Mouse (Mus musculus) cortical plate, adult 2 months (tissue): ENCODE measurements around the gene Arhgap15. TPM values are rescaled to one million over a fixed set of nuclear protein-coding genes. Genes with fewer than 3 reads are reported as not detected.

Experiments
- H3K27ac ChIP-seq: fragments of 200-500 bp; 2 replicates; pipeline ENCODE4 v1.5.1; 2012; ENCODE audit warnings: low read length, control low read depth, inconsistent platforms; ENCODE audit not compliant: insufficient read depth
- H3K4me1 ChIP-seq: fragments of 200-500 bp; 2 replicates; pipeline ENCODE4 v1.6.1; 2011; ENCODE audit warnings: low read length; ENCODE audit not compliant: control insufficient read depth, insufficient read depth
- H3K4me3 ChIP-seq: fragments of 200-500 bp; 2 replicates; pipeline ENCODE4 v1.5.1; 2011; ENCODE audit warnings: mild to moderate bottlenecking, low read length, control low read depth; ENCODE audit not compliant: insufficient read depth
- CTCF ChIP-seq: fragments of 200-500 bp; IDR thresholded peaks from 2 replicates; pipeline ENCODE4 v1.5.1; 2011; ENCODE audit warnings: mild to moderate bottlenecking, control low read depth, low read length; ENCODE audit not compliant: insufficient read depth; ENCODE audit errors: extremely low read depth
- POLR2A ChIP-seq: fragments of 200-500 bp; IDR thresholded peaks from 2 replicates; pipeline ENCODE4 v1.6.1; 2011; ENCODE audit warnings: mild to moderate bottlenecking, low read length, control low read depth; ENCODE audit not compliant: insufficient read depth; ENCODE audit errors: extremely low read depth
- polyA plus RNA-seq: library from polyadenylated mRNA; depleted of rRNA; stranded (reverse); fragments of >200 nt; gene quantifications from 2 replicates; pipeline ENCODE4 v1.2.3, GENCODE M21; 2012

Gene Arhgap15
- polyA plus RNA-seq, 1 experiment: 8.9 TPM

- no peak overlapping the region for H3K27ac ChIP-seq
- TF ChIP-seq POLR2A (no peak), CTCF (no peak)
- H3K4me1 ChIP-seq: no peaks in the 10 kb centered on the region; the same call in 1 of the 2 replicates
- H3K4me3 ChIP-seq: no peak overlapping the region
These were observed 296.0 kb downstream of the Arhgap15 start for GRCm38 (mm10) chr2:44044634-44045033.

- Histone ChIP-seq H3K4me1 (no peaks in the 10 kb centered on the region; the same call in 1 of the 2 replicates), H3K4me3 (no peak overlapping the region), H3K27ac (no peak overlapping the region)
- no peak for TF ChIP-seq POLR2A
- TF ChIP-seq CTCF: no peak
These were observed 296.6 kb downstream of the Arhgap15 start for GRCm38 (mm10) chr2:44045231-44045630.

GRCm38 (mm10) chr2:44060306-44060705 is 311.7 kb downstream of the Arhgap15 start:
- TF ChIP-seq CTCF (no peak), POLR2A (no peak)
- Histone ChIP-seq H3K4me3 (no peak overlapping the region), H3K4me1 (no peaks in the 10 kb centered on the region), H3K27ac (no peak overlapping the region)

DNA sequence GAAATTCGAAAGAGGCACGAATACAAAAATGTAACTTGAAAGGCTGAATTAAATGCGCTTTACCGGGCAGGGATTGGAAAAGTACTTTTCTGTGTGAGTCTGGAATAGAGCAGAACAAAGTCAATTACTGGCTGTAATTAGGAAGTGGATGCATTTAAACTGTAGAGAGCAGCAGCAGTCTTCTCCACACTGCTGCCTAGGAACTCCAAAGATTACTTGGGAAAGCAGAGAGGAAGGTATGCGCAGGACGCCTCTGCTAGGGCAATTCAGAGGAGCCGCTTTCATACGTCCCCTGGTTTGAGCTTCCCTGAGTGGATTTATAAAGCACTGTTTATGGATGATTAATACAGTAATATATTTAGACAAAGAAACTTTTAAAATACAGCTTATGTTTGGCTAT is 312.1 kb downstream of the Arhgap15 start:
- Histone ChIP-seq H3K4me1 (no peaks in the 10 kb centered on the region), H3K4me3 (no peak overlapping the region), H3K27ac (no peak overlapping the region)
- TF ChIP-seq CTCF (peak; percentile 26; the same call in 1 of the 2 replicates), POLR2A (no peak)

DNA sequence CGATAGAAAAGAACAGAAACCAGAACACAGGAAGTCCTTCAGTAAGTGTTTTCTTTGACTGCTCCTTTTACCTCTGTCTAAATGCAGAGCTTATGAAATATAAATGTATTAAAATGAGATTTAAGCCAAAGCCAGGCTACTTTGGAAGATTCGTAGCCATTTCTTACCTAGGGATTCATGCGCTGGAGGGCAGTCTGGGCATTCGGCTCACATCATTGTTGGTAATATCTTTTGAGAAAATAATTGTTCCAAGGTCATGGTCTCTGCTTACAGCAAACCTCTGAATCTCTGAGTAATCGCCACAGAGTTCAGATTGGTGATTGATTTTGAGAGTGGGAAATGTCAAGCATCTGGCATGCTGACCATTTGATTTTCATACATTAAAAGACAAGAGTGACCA is 316.4 kb downstream of the Arhgap15 start:
- TF ChIP-seq POLR2A (no peak), CTCF (no peak)
- Histone ChIP-seq H3K4me1 (no peaks in the 10 kb centered on the region), H3K27ac (no peak overlapping the region), H3K4me3 (no peak overlapping the region)

GRCm38 (mm10) chr2:44068151-44068840 is 319.7 kb downstream of the Arhgap15 start:
- Histone ChIP-seq H3K4me1 (no peaks in the 10 kb centered on the region), H3K4me3 (no peak overlapping the region), H3K27ac (no peak overlapping the region)
- no peak for TF ChIP-seq CTCF
- no peak for TF ChIP-seq POLR2A

DNA sequence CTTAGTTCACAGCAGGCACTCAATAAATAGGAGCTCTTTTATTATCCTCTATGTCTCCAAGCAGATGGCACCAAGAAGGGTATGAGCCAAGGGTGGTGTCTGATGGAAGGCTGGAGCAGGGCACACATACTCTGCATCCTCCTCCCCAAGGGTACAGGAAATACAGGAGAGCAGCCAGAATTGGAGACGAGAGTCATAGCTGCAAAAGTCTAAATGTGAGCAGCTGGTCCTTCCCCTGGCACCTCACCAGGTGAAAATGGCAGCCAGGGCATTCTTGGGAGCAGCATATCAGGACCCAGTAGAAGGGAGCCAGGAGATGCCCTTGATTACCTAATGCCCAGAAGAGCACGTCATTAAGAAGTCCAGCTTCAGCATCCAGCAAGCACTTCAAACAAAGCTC is 320.3 kb downstream of the Arhgap15 start:
- TF ChIP-seq CTCF (no peak), POLR2A (no peak)
- H3K27ac ChIP-seq: no peak overlapping the region
- H3K4me3 ChIP-seq: no peak overlapping the region
- H3K4me1 ChIP-seq: no peaks in the 10 kb centered on the region

- Histone ChIP-seq H3K4me1 (no peaks in the 10 kb centered on the region), H3K4me3 (no peak overlapping the region), H3K27ac (no peak overlapping the region)
- no peak for TF ChIP-seq CTCF
- TF ChIP-seq POLR2A: no peak
These were observed 327.9 kb downstream of the Arhgap15 start for GRCm38 (mm10) chr2:44076570-44076969.

- no peak overlapping the region for H3K4me3 ChIP-seq
- no peaks in the 10 kb centered on the region for H3K4me1 ChIP-seq
These were observed 331.9 kb downstream of the Arhgap15 start for GRCm38 (mm10) chr2:44080530-44080929.

DNA sequence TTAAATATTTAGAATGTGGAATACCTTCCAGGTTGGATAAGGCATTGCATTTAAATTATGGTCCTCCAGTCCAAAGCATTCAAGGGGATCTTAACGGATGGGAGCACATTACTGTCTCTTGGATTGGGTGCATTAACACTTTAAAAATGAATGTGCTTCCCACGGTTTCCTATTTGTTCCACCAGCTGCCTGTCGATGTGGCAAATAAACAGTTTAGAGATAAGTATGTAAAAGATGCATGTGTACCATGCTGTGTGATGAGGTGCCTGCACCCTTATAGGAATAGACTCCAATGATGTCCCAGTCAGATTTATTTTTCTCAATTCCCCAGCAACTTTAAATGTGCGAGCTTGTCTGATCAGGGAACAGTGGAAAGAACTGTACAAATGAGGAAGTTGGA is 332.6 kb downstream of the Arhgap15 start:
- TF ChIP-seq CTCF: no peak
- TF ChIP-seq POLR2A: no peak

More at GRCm38 (mm10) chr2:44080530-44080929, 331.9 kb downstream of the Arhgap15 start:
- no peak for TF ChIP-seq CTCF
- no peak for TF ChIP-seq POLR2A
- H3K27ac ChIP-seq: no peak overlapping the region

DNA sequence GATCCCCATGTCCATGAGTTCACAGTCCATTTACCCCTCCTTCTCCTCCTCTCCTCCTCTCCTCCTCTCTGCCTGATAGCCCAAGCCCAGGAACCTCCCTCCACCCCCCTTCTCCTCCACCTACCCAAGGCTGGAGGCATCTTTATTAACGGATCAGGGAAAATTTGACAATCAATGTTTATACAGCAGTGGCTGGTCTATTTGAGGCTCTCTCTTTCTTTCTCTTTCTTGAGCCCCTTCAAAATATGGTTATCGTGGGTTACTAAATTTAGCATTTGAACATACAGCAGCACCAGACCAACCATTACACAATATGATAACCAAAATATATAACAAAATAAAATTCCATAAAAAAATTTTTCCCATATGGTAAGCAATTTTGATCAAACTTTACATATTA is 335.8 kb downstream of the Arhgap15 start:
- no peak overlapping the region for H3K4me3 ChIP-seq
- H3K27ac ChIP-seq: no peak overlapping the region
- TF ChIP-seq POLR2A (no peak), CTCF (no peak)
- H3K4me1 ChIP-seq: no peaks in the 10 kb centered on the region

More for the DNA sequence above, 332.6 kb downstream of the Arhgap15 start:
- H3K4me3 ChIP-seq: no peak overlapping the region
- H3K27ac ChIP-seq: no peak overlapping the region
- H3K4me1 ChIP-seq: no peaks in the 10 kb centered on the region
